Mouse (Mus musculus): Measurements from ENCODE around the gene Enpp4. TPM values are rescaled to one million over a fixed set of nuclear protein-coding genes. Genes with fewer than 3 reads are reported as not detected.

Gene Enpp4
- polyA plus RNA-seq, 1 experiment, result 2.9 TPM

DNA sequence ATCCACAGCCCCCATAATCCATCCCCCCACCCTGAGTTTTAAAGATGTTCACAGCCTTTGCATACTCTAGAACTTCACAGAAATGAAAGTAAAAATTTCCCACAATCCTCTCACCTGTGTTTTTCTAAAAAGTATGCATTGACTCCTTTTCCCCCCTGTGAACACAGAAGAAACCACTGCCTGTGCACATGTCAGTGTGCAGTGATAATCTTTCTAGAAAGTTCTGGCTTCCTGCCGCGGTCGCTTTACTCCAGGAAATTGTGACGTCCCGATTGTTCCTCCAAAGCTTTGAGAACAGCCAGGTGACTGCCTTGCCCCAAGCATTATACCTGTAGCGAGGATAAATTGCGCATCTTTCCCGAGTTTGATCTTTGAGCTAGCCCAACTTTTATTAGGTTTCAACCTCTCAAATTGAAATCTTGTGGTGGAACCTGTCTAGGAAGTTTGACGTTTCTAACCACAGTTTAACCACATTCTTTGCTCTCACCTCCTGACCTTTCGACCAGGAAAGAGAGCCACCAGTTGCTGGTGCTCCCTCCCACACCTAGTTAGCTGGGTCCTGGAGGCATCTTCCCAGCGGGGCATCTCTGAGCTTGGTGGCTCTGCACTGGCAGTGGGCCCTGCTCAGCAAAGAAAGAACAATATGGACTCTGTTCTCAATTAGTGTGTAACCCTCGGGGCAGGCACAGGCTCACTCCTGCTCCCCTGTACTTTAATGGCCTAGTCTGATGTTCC, 15.9 kb upstream of the Enpp4 start:
- Histone ChIP-seq H3ac (ENCODE audit: control insufficient read depth, insufficient read length) (no peak overlapping the region), H3K4me3 (no peak overlapping the region), H3K4me2 (ENCODE audit: low read depth) (no peak overlapping the region), H3K27me3 (ENCODE audit: control insufficient read depth, insufficient read depth, insufficient read length) (no peaks in the 10 kb centered on the region), H3K36me3 (ENCODE audit: control insufficient read depth, insufficient read depth) (no peaks in the 10 kb centered on the region), H3K79me2 (ENCODE audit: control insufficient read depth, insufficient read depth) (no peaks in the 10 kb centered on the region)
- TF ChIP-seq E2F4 (IDR thresholded peaks at IDR 0.05; ENCODE audit: insufficient read depth), result no peak
- TF ChIP-seq TCF12 (IDR thresholded peaks at IDR 0.05; ENCODE audit: insufficient read depth, poor library complexity, severe bottlenecking), result no peak
- TF ChIP-seq MAX (IDR thresholded peaks at IDR 0.05; ENCODE audit: low read depth), result no peak
- TF ChIP-seq MYOD1 (IDR thresholded peaks at IDR 0.05; ENCODE audit: control insufficient read depth in 1 of 3, insufficient read length in 2 of 3, low read depth in 2 of 3), result no peak
- no peak for TF ChIP-seq MYOG (IDR thresholded peaks at IDR 0.05; ENCODE audit: control insufficient read depth in 1 of 3, insufficient read depth in 1 of 3, insufficient read length in 2 of 3, low read depth in 2 of 3)
- TF ChIP-seq CEBPB (IDR thresholded peaks at IDR 0.05; ENCODE audit: insufficient read depth, poor library complexity, severe bottlenecking), result no peak
- no peak for TF ChIP-seq SRF (IDR thresholded peaks at IDR 0.05; ENCODE audit: control insufficient read depth, insufficient read length, low read depth)
- no peak for TF ChIP-seq POLR2AphosphoS2 (IDR thresholded peaks at IDR 0.05; ENCODE audit: insufficient read length, low read depth)
- TF ChIP-seq REST (IDR thresholded peaks at IDR 0.05; ENCODE audit: insufficient read depth, insufficient read length), result no peak
- TF ChIP-seq TCF3 (IDR thresholded peaks at IDR 0.05; ENCODE audit: insufficient read length, low read depth), result no peak
- no peak for TF ChIP-seq POLR2A (IDR thresholded peaks at IDR 0.05; ENCODE audit: insufficient read length, low read depth)
- TF ChIP-seq USF1 (IDR thresholded peaks at IDR 0.05; ENCODE audit: low read depth), result no peak

DNA sequence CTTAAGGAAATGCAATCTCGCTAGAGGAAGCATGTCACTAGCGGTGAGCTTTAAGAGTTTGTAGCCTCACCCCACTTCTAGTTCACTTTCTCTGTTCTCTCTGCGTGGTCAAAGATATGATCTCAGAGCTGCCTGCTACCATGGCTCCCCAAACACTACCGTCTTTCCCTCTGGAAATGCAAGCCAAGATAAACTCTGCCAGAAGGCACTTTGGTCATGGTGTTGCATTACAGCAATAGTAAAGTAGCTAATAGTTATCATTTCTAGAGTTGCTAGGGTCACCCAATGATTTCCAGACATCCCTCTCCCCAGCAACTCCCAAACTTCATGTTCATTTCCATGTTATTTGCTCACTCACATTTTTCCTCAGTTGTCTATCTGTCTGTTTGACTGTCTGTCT, 12.6 kb upstream of the Enpp4 start:
- H3K4me3 ChIP-seq, result no peak overlapping the region
- H3ac ChIP-seq (ENCODE audit: control insufficient read depth, insufficient read length), result no peak overlapping the region
- no peaks in the 10 kb centered on the region for H3K27me3 ChIP-seq (ENCODE audit: control insufficient read depth, insufficient read depth, insufficient read length)
- TF ChIP-seq POLR2A (IDR thresholded peaks at IDR 0.05; ENCODE audit: insufficient read length, low read depth) (no peak), TCF3 (IDR thresholded peaks at IDR 0.05; ENCODE audit: insufficient read length, low read depth) (no peak)
- no peaks in the 10 kb centered on the region for H3K79me2 ChIP-seq (ENCODE audit: control insufficient read depth, insufficient read depth)
- H3K4me2 ChIP-seq (ENCODE audit: low read depth), result no peak overlapping the region
- H3K36me3 ChIP-seq (ENCODE audit: control insufficient read depth, insufficient read depth), result no peaks in the 10 kb centered on the region

DNA sequence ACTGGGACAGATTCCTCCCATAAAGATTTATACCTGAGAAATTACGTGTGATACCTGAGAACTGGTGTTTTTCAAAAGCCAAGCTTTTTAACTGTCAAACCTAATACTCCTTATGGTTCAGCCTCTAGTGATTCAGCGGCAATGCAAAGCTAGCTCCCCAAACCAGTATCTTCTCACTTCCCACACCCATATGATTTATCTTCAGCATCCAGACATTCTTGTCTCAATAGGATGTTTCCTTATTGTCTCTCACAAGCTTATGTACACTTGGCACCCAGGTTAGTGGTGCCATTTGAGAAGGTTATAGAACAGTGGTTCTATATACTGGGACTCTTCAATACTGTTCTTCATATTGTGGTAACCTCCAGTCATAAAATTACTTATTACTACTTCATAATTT, 12.1 kb upstream of the Enpp4 start:
- TF ChIP-seq CEBPB (IDR thresholded peaks at IDR 0.05; ENCODE audit: insufficient read depth, poor library complexity, severe bottlenecking) (no peak), SRF (IDR thresholded peaks at IDR 0.05; ENCODE audit: control insufficient read depth, insufficient read length, low read depth) (no peak), TCF12 (IDR thresholded peaks at IDR 0.05; ENCODE audit: insufficient read depth, poor library complexity, severe bottlenecking) (no peak), MYOG (IDR thresholded peaks at IDR 0.05; ENCODE audit: control insufficient read depth in 1 of 3, insufficient read depth in 1 of 3, insufficient read length in 2 of 3, low read depth in 2 of 3) (no peak), MYOD1 (IDR thresholded peaks at IDR 0.05; ENCODE audit: control insufficient read depth in 1 of 3, insufficient read length in 2 of 3, low read depth in 2 of 3) (no peak), E2F4 (IDR thresholded peaks at IDR 0.05; ENCODE audit: insufficient read depth) (no peak), TCF3 (IDR thresholded peaks at IDR 0.05; ENCODE audit: insufficient read length, low read depth) (no peak), REST (IDR thresholded peaks at IDR 0.05; ENCODE audit: insufficient read depth, insufficient read length) (no peak), USF1 (IDR thresholded peaks at IDR 0.05; ENCODE audit: low read depth) (no peak), MAX (IDR thresholded peaks at IDR 0.05; ENCODE audit: low read depth) (no peak), POLR2A (IDR thresholded peaks at IDR 0.05; ENCODE audit: insufficient read length, low read depth) (no peak), POLR2AphosphoS2 (IDR thresholded peaks at IDR 0.05; ENCODE audit: insufficient read length, low read depth) (no peak)
- no peak overlapping the region for H3K4me3 ChIP-seq
- H3K79me2 ChIP-seq (ENCODE audit: control insufficient read depth, insufficient read depth), result no peaks in the 10 kb centered on the region
- no peaks in the 10 kb centered on the region for H3K36me3 ChIP-seq (ENCODE audit: control insufficient read depth, insufficient read depth)
- no peak overlapping the region for H3ac ChIP-seq (ENCODE audit: control insufficient read depth, insufficient read length)
- no peaks in the 10 kb centered on the region for H3K27me3 ChIP-seq (ENCODE audit: control insufficient read depth, insufficient read depth, insufficient read length)
- H3K4me2 ChIP-seq (ENCODE audit: low read depth), result no peak overlapping the region

DNA sequence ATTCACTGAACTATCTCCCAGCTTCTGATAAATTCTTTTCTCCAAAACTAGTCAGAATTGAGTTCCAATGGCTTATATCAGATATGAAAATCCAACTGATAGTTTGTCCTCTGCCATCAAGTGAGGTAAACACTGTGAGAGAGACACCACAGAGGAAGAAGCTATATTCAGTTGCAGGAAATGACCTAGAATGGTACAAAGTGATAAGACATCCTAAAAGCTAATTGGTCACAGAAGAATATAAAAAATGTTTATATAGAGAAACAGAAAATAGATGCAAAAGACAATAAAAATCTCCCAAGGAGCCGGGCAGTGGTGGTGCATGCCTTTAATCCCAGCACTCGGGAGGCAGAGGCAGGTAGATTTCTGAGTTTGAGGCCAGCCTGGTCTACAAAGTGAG, 11.0 kb upstream of the Enpp4 start:
- Histone ChIP-seq H3K27me3 (ENCODE audit: control insufficient read depth, insufficient read depth, insufficient read length) (no peaks in the 10 kb centered on the region), H3K4me2 (ENCODE audit: low read depth) (no peak overlapping the region), H3ac (ENCODE audit: control insufficient read depth, insufficient read length) (no peak overlapping the region), H3K4me3 (no peak overlapping the region), H3K36me3 (ENCODE audit: control insufficient read depth, insufficient read depth) (no peaks in the 10 kb centered on the region), H3K79me2 (ENCODE audit: control insufficient read depth, insufficient read depth) (no peaks in the 10 kb centered on the region)
- TF ChIP-seq CEBPB (IDR thresholded peaks at IDR 0.05; ENCODE audit: insufficient read depth, poor library complexity, severe bottlenecking) (no peak), E2F4 (IDR thresholded peaks at IDR 0.05; ENCODE audit: insufficient read depth) (no peak), MAX (IDR thresholded peaks at IDR 0.05; ENCODE audit: low read depth) (no peak), MYOG (IDR thresholded peaks at IDR 0.05; ENCODE audit: control insufficient read depth in 1 of 3, insufficient read depth in 1 of 3, insufficient read length in 2 of 3, low read depth in 2 of 3) (no peak), SRF (IDR thresholded peaks at IDR 0.05; ENCODE audit: control insufficient read depth, insufficient read length, low read depth) (no peak), POLR2AphosphoS2 (IDR thresholded peaks at IDR 0.05; ENCODE audit: insufficient read length, low read depth) (no peak), POLR2A (IDR thresholded peaks at IDR 0.05; ENCODE audit: insufficient read length, low read depth) (no peak), USF1 (IDR thresholded peaks at IDR 0.05; ENCODE audit: low read depth) (no peak), TCF12 (IDR thresholded peaks at IDR 0.05; ENCODE audit: insufficient read depth, poor library complexity, severe bottlenecking) (no peak), MYOD1 (IDR thresholded peaks at IDR 0.05; ENCODE audit: control insufficient read depth in 1 of 3, insufficient read length in 2 of 3, low read depth in 2 of 3) (no peak), TCF3 (IDR thresholded peaks at IDR 0.05; ENCODE audit: insufficient read length, low read depth) (no peak)

DNA sequence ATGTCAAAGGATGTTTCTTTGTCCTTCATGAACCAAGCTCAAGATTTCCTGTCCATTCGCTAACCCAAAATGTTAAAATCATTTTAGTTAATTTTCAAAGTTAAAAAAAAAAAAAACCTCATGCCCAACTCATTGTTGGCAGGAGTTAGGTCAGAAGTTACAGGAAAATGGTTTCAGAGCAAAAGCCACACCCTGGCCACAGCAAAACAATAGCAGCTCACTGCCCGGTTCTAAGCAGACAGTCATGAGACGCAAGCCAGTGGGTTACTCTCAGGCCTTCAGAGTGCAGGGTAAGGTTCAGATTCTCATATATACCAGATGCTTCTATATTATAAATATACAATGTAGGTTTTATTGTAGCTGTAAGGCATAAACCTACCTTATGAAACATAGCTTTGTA, 2.7 kb upstream of the Enpp4 start:
- no peaks in the 10 kb centered on the region for H3K36me3 ChIP-seq (ENCODE audit: control insufficient read depth, insufficient read depth)
- no peaks in the 10 kb centered on the region for H3K27me3 ChIP-seq (ENCODE audit: control insufficient read depth, insufficient read depth, insufficient read length)
- H3K4me3 ChIP-seq, result no peak overlapping the region
- H3ac ChIP-seq (ENCODE audit: control insufficient read depth, insufficient read length), result no peak overlapping the region
- no peak for TF ChIP-seq USF1 (IDR thresholded peaks at IDR 0.05; ENCODE audit: low read depth)
- TF ChIP-seq SRF (IDR thresholded peaks at IDR 0.05; ENCODE audit: control insufficient read depth, insufficient read length, low read depth), result no peak
- H3K4me2 ChIP-seq (ENCODE audit: low read depth), result no peak overlapping the region
- no peaks in the 10 kb centered on the region for H3K79me2 ChIP-seq (ENCODE audit: control insufficient read depth, insufficient read depth)
